Mouse (Mus musculus) left cerebral cortex, postnatal 25 days (tissue): ENCODE results near the gene Pacsin3. TPM values are rescaled to one million over a fixed set of nuclear protein-coding genes. Genes with fewer than 3 reads are reported as not detected.
A peak's percentile ranks its signal among the peaks of the same experiment; 100 is the strongest.

Experiments
- DNase-seq, 2 experiments: peaks; one replicate each; pipeline ENCODE4 v3.0.0; 2022; ENCODE audit warnings: low spot score in 2 of 2, mixed read lengths in 1 of 2
- intact Hi-C: fragments of 180-260 bp; cut with DNase I; formaldehyde crosslinking; loops from one replicate; pipeline ENCODE4 v1.15.1; 2025
- total RNA-seq, 2 experiments: library from RNA; stranded (reverse); gene quantifications; 2 replicates each; pipeline ENCODE4 v1.2.3; 2021

The Pacsin3 gene
- total RNA-seq, 2 experiments from 2014 or later = 33.6 to 40.5 TPM

GRCm38 (mm10) chr2:91291197-91292007 is 35.6 kb downstream of the Pacsin3 start:
- DNase-seq = peak in 1 of 2 experiments; percentile 42
- intact Hi-C loops = no loop called here

- intact Hi-C loops = no loop called here
- no peak for DNase-seq
Measured at GRCm38 (mm10) chr2:91294226-91294625, 38.5 kb downstream of the Pacsin3 start.

GRCm38 (mm10) chr2:91295895-91296294 is 40.1 kb downstream of the Pacsin3 start:
- intact Hi-C loops = no loop called here

GRCm38 (mm10) chr2:91299156-91299555 is 43.4 kb downstream of the Pacsin3 start:
- DNase-seq = no peak
- intact Hi-C loops = no loop called here

More at GRCm38 (mm10) chr2:91295895-91296294, 40.1 kb downstream of the Pacsin3 start:
- no peak for DNase-seq

- intact Hi-C loops = no loop called here
- no peak for DNase-seq
Measured at GRCm38 (mm10) chr2:91300784-91301183, 45.0 kb downstream of the Pacsin3 start.

- DNase-seq = no peak
- intact Hi-C loops = no loop called here
Measured at GRCm38 (mm10) chr2:91301836-91302235, 46.1 kb downstream of the Pacsin3 start.

GRCm38 (mm10) chr2:91302845-91303244 is 47.1 kb downstream of the Pacsin3 start:
- DNase-seq = peak in 1 of 2 experiments; percentile 72
- intact Hi-C loops = no loop called here

- DNase-seq = no peak
- intact Hi-C loops = no loop called here
Measured at GRCm38 (mm10) chr2:91305926-91306325, 50.2 kb downstream of the Pacsin3 start.

- intact Hi-C loops = no loop called here
- no peak for DNase-seq
Measured at GRCm38 (mm10) chr2:91306589-91306988, 50.8 kb downstream of the Pacsin3 start.

- no peak for DNase-seq
- intact Hi-C loops = no loop called here
Measured at GRCm38 (mm10) chr2:91308680-91309079, 52.9 kb downstream of the Pacsin3 start.

GRCm38 (mm10) chr2:91309546-91309945 is 53.8 kb downstream of the Pacsin3 start:
- DNase-seq = no peak
- intact Hi-C loops = no loop called here

- no peak for DNase-seq
- intact Hi-C loops = no loop called here
Measured at GRCm38 (mm10) chr2:91312578-91313311, 57.0 kb downstream of the Pacsin3 start.

GRCm38 (mm10) chr2:91314184-91314583 is 58.4 kb downstream of the Pacsin3 start:
- intact Hi-C loops = no loop called here
- DNase-seq = no peak

Other genes with a start within 250 kb of the Pacsin3 start
- under 1 TPM; 0.41 to 0.53 TPM for gene Rapsn, start 220.3 kb upstream of the Pacsin3 start, total RNA-seq
- gene Psmc3, start 201.9 kb upstream of the Pacsin3 start, total RNA-seq = 100 to 1,000 TPM; 184 to 218 TPM
- gene Slc39a13, start 185.5 kb upstream of the Pacsin3 start, total RNA-seq = 10 to 100 TPM; 25.1 to 29.4 TPM
- 1 to 10 TPM; 3.0 to 5.3 TPM for gene Spi1, start 173.6 kb upstream of the Pacsin3 start, total RNA-seq
- gene Mybpc3, start 137.8 kb upstream of the Pacsin3 start, total RNA-seq = 1 to 10 TPM in 1 of 2 experiments, under 1 TPM in 1; 0.96 to 1.4 TPM
- 100 to 1,000 TPM; 232 to 233 TPM for gene Madd, start 72.1 kb upstream of the Pacsin3 start, total RNA-seq
- 1 to 10 TPM; 2.7 to 5.7 TPM for gene Nr1h3, start 53.1 kb upstream of the Pacsin3 start, total RNA-seq
- gene Acp2, start 53.1 kb upstream of the Pacsin3 start, total RNA-seq = 10 to 100 TPM; 49.7 to 51.4 TPM
- 10 to 100 TPM; 10.6 to 11.9 TPM for gene Ddb2, start 19.0 kb upstream of the Pacsin3 start, total RNA-seq
- gene Arfgap2, start 9.0 kb downstream of the Pacsin3 start, total RNA-seq = 10 to 100 TPM; 71.8 to 74.1 TPM
- gene 1110051M20Rik, start 188.8 kb downstream of the Pacsin3 start, total RNA-seq = 10 to 100 TPM; 89.9 to 96.6 TPM
- 10 to 100 TPM; 24.9 to 25.2 TPM for gene Lrp4, start 201.6 kb downstream of the Pacsin3 start, total RNA-seq